Mouse (Mus musculus) kidney, postnatal 36 days (tissue): ENCODE measurements around the gene Auts2.

Source experiments
- DNase-seq, 2 experiments: peaks; one replicate each; pipeline ENCODE4 v3.0.0; 2021 to 2022; ENCODE audit warnings: mixed read lengths in 2 of 2

Gene Auts2

GRCm38 (mm10) chr5:131824197-131824991 is 718.8 kb downstream of the Auts2 start:
- DNase-seq = no peak

GRCm38 (mm10) chr5:131821461-131821860 is 721.7 kb downstream of the Auts2 start:
- no peak for DNase-seq

- DNase-seq = no peak
Observed at GRCm38 (mm10) chr5:131819251-131819691, 723.9 kb downstream of the Auts2 start.

GRCm38 (mm10) chr5:131815498-131815897 is 727.6 kb downstream of the Auts2 start:
- DNase-seq = no peak

GRCm38 (mm10) chr5:131814503-131815003 is 728.6 kb downstream of the Auts2 start:
- DNase-seq = peak in 1 of 2 experiments; percentile 21

GRCm38 (mm10) chr5:131813952-131814502 is 729.1 kb downstream of the Auts2 start:
- no peak for DNase-seq

GRCm38 (mm10) chr5:131813331-131813781 is 729.8 kb downstream of the Auts2 start:
- DNase-seq = no peak

- no peak for DNase-seq
Observed at GRCm38 (mm10) chr5:131812483-131813063, 730.6 kb downstream of the Auts2 start.

GRCm38 (mm10) chr5:131806350-131806749 is 736.8 kb downstream of the Auts2 start:
- no peak for DNase-seq

- DNase-seq = no peak
Observed at GRCm38 (mm10) chr5:131805277-131805676, 737.9 kb downstream of the Auts2 start.

- no peak for DNase-seq
Observed at GRCm38 (mm10) chr5:131803609-131804008, 739.5 kb downstream of the Auts2 start.

GRCm38 (mm10) chr5:131802340-131803036 is 740.7 kb downstream of the Auts2 start:
- no peak for DNase-seq

- DNase-seq = no peak
Observed at GRCm38 (mm10) chr5:131801924-131802323, 741.2 kb downstream of the Auts2 start.

GRCm38 (mm10) chr5:131798373-131798772 is 744.8 kb downstream of the Auts2 start:
- no peak for DNase-seq

GRCm38 (mm10) chr5:131797044-131797443 is 746.1 kb downstream of the Auts2 start:
- DNase-seq = no peak

- no peak for DNase-seq
Observed at GRCm38 (mm10) chr5:131794411-131795133, 748.6 kb downstream of the Auts2 start.

GRCm38 (mm10) chr5:131789601-131790000 is 753.5 kb downstream of the Auts2 start:
- DNase-seq = no peak

GRCm38 (mm10) chr5:131788008-131788407 is 755.1 kb downstream of the Auts2 start:
- peak in 1 of 2 experiments; percentile 25 for DNase-seq

- no peak for DNase-seq
Observed at GRCm38 (mm10) chr5:131783241-131783640, 759.9 kb downstream of the Auts2 start.

- no peak for DNase-seq
Observed at GRCm38 (mm10) chr5:131781063-131781462, 762.1 kb downstream of the Auts2 start.

- DNase-seq = no peak
Observed at GRCm38 (mm10) chr5:131779171-131779570, 764.0 kb downstream of the Auts2 start.

- no peak for DNase-seq
Observed at GRCm38 (mm10) chr5:131775672-131776071, 767.5 kb downstream of the Auts2 start.
